Comparison of ENCODE assay signal across 17 mouse cellular contexts in the genomic region with DNA sequence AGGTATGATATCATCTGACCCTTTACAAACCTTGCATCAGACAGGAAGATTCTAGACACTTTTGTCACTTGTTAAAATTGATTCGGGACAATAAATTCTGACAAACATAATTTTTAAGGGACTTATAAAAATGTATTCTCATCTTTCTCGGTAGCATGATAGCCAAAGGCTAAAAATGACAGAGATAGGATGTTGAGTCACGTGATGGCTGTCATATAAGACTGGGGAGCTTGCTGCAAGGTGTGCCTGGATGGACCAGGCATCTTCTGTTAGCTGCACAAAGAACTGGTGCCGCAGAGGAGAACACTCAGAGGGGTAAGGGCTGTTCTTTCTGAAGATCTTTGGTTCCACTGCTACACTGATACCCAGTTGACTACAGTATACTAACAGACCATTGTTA.
"Had no signal": no experiment of that assay in that cellular context is flagged by ENCODE, and none has a peak within 500 bp of the region (broad histone marks: within the 10 kb centered on the region; RNA-seq: fewer than 3 reads in every experiment).

No protein-coding gene starts in this region.

- H3K36me3 ChIP-seq: limb, embryonic 10.5 days; limb, embryonic 13.5 days; midbrain, embryonic 12.5 days; midbrain, embryonic 15.5 days; neural tube, embryonic 13.5 days; stomach, embryonic 15.5 days had no signal

- H3K27me3 ChIP-seq: limb, embryonic 13.5 days; midbrain, embryonic 12.5 days; midbrain, embryonic 15.5 days; neural tube, embryonic 13.5 days; stomach, embryonic 15.5 days had no signal

- H3K9me3 ChIP-seq: limb, embryonic 10.5 days; limb, embryonic 13.5 days; midbrain, embryonic 12.5 days; midbrain, embryonic 15.5 days; neural tube, embryonic 13.5 days; stomach, embryonic 15.5 days had no signal

- H3K27ac ChIP-seq: layer of hippocampus, adult 2 months; limb, embryonic 10.5 days; limb, embryonic 13.5 days; liver, embryonic 14.5 days; macrophage; midbrain, embryonic 12.5 days; midbrain, embryonic 15.5 days; neural tube, embryonic 13.5 days; stomach, embryonic 15.5 days had no signal

- DNase-seq: kidney, adult 18-20 months; kidney, adult 9 months; kidney, postnatal 14 days; kidney, postnatal 4 days; layer of hippocampus, adult 9-11 months; liver, postnatal 0 days; lung, embryonic 14.5 days; thymus, postnatal 4 days had no signal

- H3K4me2 ChIP-seq: limb, embryonic 13.5 days; lung, embryonic 14.5 days; midbrain, embryonic 12.5 days; midbrain, embryonic 15.5 days; neural tube, embryonic 13.5 days; stomach, embryonic 15.5 days had no signal

- H3K4me3 ChIP-seq: layer of hippocampus, adult 2 months; limb, embryonic 10.5 days; limb, embryonic 13.5 days; midbrain, embryonic 12.5 days; midbrain, embryonic 15.5 days; neural tube, embryonic 13.5 days; stomach, embryonic 15.5 days had no signal
